Mouse (Mus musculus): ENCODE data around the gene Slc39a5. TPM values are rescaled to one million over a fixed set of nuclear protein-coding genes. Genes with fewer than 3 reads are reported as not detected.
A peak's percentile ranks its signal among the peaks of the same experiment; 100 is the strongest.

Gene Slc39a5
- polyA plus RNA-seq, 1 experiment from 2014 or later = 0.76 TPM

DNA sequence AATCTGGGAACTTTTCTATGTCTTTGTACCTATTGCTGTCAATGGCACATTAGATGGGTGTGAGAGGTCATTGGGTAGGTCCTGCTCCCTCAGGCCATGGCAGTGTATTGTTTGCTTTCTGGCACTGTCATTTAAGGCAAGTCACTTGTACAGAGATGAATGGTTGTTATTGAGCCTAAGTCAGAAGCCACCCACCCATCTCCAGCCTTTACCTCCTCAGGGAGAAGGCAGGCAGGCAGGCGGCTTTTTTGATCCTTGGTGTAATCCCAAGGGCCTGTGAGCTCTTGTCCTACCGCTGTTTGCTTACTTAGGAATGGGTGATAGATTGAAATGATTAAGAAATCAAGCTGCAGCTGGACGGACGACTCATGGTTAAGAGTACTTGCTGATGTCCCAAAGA is 28.4 kb upstream of the Slc39a5 start:
- Histone ChIP-seq H3K9me3 (ENCODE audit: control insufficient read depth, low read length) (no peaks in the 10 kb centered on the region), H3K4me1 (replicated peaks; ENCODE audit: control insufficient read depth, insufficient read depth) (no peaks in the 10 kb centered on the region), H3K9ac (ENCODE audit: low read length) (no peak overlapping the region), H3K27me3 (ENCODE audit: control insufficient read depth, insufficient read depth, low read length) (no peaks in the 10 kb centered on the region), H3K27ac (replicated peaks) (no peak overlapping the region), H3K4me2 (replicated peaks; ENCODE audit: low read depth) (no peak overlapping the region), H3K4me3 (ENCODE audit: low read depth, low read length) (no peak overlapping the region), H3K36me3 (ENCODE audit: control insufficient read depth, insufficient read depth, low read length) (0 out of 2 replicates have a peak, but pooled peaks cover 2% of the 10 kb centered on the region)
- no peak for TF ChIP-seq EP300 (optimal IDR thresholded peaks at IDR 0.05)
- no peak for TF ChIP-seq CTCF (IDR thresholded peaks at IDR 0.05; ENCODE audit: low read depth)
- no peak for DNase-seq (ENCODE audit: low spot score)
- no peak for ATAC-seq (ENCODE audit: low FRiP score, low TSS enrichment)
- WGBS = 57% methylated on average over 4 of the region's 4 CpGs

DNA sequence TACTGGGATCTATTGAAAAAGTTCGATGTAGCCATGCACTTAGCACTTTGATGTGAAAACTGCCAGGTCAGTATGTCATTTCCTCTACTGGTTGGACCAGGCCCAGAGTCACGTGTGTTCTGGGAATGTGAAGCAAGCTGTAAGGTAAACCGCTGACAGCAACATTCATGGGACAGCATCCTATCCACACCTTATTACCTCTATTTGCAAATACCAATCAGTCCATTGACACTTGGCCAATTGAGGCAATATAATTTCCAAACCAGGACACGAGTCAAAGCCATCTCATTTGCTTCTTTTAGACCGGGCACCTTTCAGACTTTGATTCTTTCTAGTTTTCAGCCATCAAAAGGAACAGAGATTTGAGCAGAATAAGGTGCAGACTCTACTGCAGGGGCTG is 28.0 kb upstream of the Slc39a5 start:
- 73% methylated on average over 5 of the region's 5 CpGs for WGBS
- H3K36me3 ChIP-seq (ENCODE audit: control insufficient read depth, insufficient read depth, low read length) = 0 out of 2 replicates have a peak, but pooled peaks cover 2% of the 10 kb centered on the region
- no peak overlapping the region for H3K27ac ChIP-seq (replicated peaks)
- no peak for TF ChIP-seq EP300 (optimal IDR thresholded peaks at IDR 0.05)
- H3K27me3 ChIP-seq (ENCODE audit: control insufficient read depth, insufficient read depth, low read length) = no peaks in the 10 kb centered on the region
- H3K9ac ChIP-seq (ENCODE audit: low read length) = no peak overlapping the region
- H3K4me1 ChIP-seq (replicated peaks; ENCODE audit: control insufficient read depth, insufficient read depth) = no peaks in the 10 kb centered on the region
- ATAC-seq (ENCODE audit: low FRiP score, low TSS enrichment) (no peak), DNase-seq (ENCODE audit: low spot score) (no peak)
- H3K4me3 ChIP-seq (ENCODE audit: low read depth, low read length) = no peak overlapping the region
- H3K9me3 ChIP-seq (ENCODE audit: control insufficient read depth, low read length) = no peaks in the 10 kb centered on the region
- no peak overlapping the region for H3K4me2 ChIP-seq (replicated peaks; ENCODE audit: low read depth)

DNA sequence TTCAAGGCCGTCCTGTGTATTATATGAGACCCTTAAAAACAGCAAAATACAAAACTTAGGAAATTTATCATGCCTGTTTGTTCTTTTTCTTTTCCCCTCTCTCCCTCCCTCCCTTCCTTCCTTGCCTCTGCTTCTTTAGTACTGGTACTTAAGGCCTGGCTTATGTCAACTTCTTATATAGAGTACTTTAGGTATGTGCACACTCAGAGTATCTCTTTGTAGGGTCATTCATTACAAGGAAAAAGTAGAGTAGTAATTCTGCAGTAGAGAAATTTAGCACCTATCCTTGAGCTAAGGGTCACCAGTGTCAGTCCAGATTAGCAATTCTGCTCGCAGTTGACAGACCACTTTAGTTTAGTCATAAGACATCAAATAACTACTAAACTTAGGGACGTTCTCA is 24.2 kb upstream of the Slc39a5 start:
- Histone ChIP-seq H3K27me3 (ENCODE audit: control insufficient read depth, insufficient read depth, low read length) (no peaks in the 10 kb centered on the region), H3K4me2 (replicated peaks; ENCODE audit: low read depth) (no peak overlapping the region), H3K9me3 (ENCODE audit: control insufficient read depth, low read length) (no peaks in the 10 kb centered on the region), H3K4me1 (replicated peaks; ENCODE audit: control insufficient read depth, insufficient read depth) (no peaks in the 10 kb centered on the region), H3K4me3 (ENCODE audit: low read depth, low read length) (no peak overlapping the region), H3K36me3 (ENCODE audit: control insufficient read depth, insufficient read depth, low read length) (peaks cover 4% of the 10 kb centered on the region; the same call in 1 of the 2 replicates), H3K27ac (replicated peaks) (no peak overlapping the region), H3K9ac (ENCODE audit: low read length) (no peak overlapping the region)
- TF ChIP-seq CTCF (IDR thresholded peaks at IDR 0.05; ENCODE audit: low read depth) (no peak), EP300 (optimal IDR thresholded peaks at IDR 0.05) (no peak)
- DNase-seq (ENCODE audit: low spot score) (no peak), ATAC-seq (ENCODE audit: low FRiP score, low TSS enrichment) (no peak)
- 78% methylated on average over 3 of the region's 3 CpGs for WGBS

DNA sequence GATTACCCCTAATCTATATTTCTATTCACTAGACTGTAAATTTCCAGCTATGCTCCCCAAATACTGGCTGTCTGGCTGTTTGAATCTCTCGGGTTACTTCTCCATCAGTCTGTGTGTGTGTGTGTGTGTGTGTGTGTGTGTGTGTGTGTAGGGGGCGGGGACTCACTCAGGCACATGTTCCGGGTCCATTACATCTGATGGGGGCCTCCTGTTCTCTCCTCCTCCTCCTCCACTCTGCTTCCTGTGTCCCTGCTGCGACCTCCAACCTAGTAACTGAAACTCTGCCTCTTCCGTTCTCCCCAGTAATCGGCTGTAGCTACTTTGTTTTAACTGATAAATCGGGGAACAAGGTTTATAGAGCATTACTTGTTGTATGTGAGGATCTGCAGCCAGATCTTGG is 23.6 kb upstream of the Slc39a5 start:
- Histone ChIP-seq H3K9ac (ENCODE audit: low read length) (no peak overlapping the region), H3K27ac (replicated peaks) (no peak overlapping the region), H3K27me3 (ENCODE audit: control insufficient read depth, insufficient read depth, low read length) (no peaks in the 10 kb centered on the region), H3K36me3 (ENCODE audit: control insufficient read depth, insufficient read depth, low read length) (peaks cover 4% of the 10 kb centered on the region; the same call in 1 of the 2 replicates), H3K4me1 (replicated peaks; ENCODE audit: control insufficient read depth, insufficient read depth) (no peaks in the 10 kb centered on the region), H3K4me3 (ENCODE audit: low read depth, low read length) (no peak overlapping the region), H3K4me2 (replicated peaks; ENCODE audit: low read depth) (no peak overlapping the region), H3K9me3 (ENCODE audit: control insufficient read depth, low read length) (no peaks in the 10 kb centered on the region)
- TF ChIP-seq CTCF (IDR thresholded peaks at IDR 0.05; ENCODE audit: low read depth) (no peak), EP300 (optimal IDR thresholded peaks at IDR 0.05) (no peak)
- DNase-seq (ENCODE audit: low spot score) (no peak), ATAC-seq (ENCODE audit: low FRiP score, low TSS enrichment) (0 out of 2 replicates have a peak, but pooled peaks have one; percentile 56)
- WGBS = 30% methylated on average over 7 of the region's 7 CpGs

DNA sequence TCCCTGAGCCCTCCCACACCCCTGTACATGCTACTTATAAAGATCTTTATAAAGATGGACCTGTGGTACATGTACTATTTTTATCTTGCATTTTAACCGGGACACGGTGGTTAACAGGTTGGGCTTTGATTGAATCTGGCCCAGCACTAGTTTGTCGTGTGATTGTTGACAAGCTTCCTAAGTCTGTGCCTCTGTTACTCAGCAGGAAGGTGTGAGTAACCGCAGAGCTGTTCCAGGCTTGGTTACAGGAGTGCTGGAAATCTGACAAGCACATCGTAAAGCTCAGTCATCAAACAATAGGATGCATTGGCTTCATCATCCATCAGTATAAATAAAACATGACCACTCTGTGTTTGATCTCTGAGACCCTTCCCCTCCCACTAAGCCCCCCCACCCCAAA is 21.4 kb upstream of the Slc39a5 start:
- no peak overlapping the region for H3K9ac ChIP-seq (ENCODE audit: low read length)
- ATAC-seq (ENCODE audit: low FRiP score, low TSS enrichment) (no peak), DNase-seq (ENCODE audit: low spot score) (no peak)
- H3K4me3 ChIP-seq (ENCODE audit: low read depth, low read length) = no peak overlapping the region
- TF ChIP-seq EP300 (optimal IDR thresholded peaks at IDR 0.05) = no peak
- TF ChIP-seq CTCF (IDR thresholded peaks at IDR 0.05; ENCODE audit: low read depth) = no peak
- no peaks in the 10 kb centered on the region for H3K9me3 ChIP-seq (ENCODE audit: control insufficient read depth, low read length)
- H3K27ac ChIP-seq (replicated peaks) = no peak overlapping the region
- H3K27me3 ChIP-seq (ENCODE audit: control insufficient read depth, insufficient read depth, low read length) = no peaks in the 10 kb centered on the region
- H3K4me2 ChIP-seq (replicated peaks; ENCODE audit: low read depth) = no peak overlapping the region
- no peaks in the 10 kb centered on the region for H3K4me1 ChIP-seq (replicated peaks; ENCODE audit: control insufficient read depth, insufficient read depth)
- peaks cover 4% of the 10 kb centered on the region; the same call in 1 of the 2 replicates for H3K36me3 ChIP-seq (ENCODE audit: control insufficient read depth, insufficient read depth, low read length)
- 74% methylated on average over 5 of the region's 5 CpGs for WGBS

DNA sequence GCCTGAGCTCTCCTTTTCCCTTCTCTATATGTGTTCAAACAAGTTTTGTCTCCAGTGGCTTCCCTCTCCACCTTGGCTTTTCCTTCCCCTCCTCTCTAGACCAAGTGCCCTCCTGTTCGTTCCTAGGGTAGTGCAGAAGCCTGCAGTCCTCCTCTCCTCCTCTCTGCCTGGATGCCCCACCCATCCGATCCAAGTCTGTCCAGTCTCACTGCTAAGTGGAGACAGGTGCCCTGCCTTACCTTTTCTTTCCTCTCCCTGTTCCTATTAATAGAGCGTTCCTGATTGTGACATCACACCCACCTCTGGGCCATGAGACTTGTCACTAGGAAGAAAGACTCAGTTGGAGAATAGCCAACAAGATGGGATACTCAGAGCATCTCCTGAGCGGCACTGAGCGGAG is 13.8 kb upstream of the Slc39a5 start:
- ATAC-seq (ENCODE audit: low FRiP score, low TSS enrichment) (no peak), DNase-seq (ENCODE audit: low spot score) (no peak)
- H3K36me3 ChIP-seq (ENCODE audit: control insufficient read depth, insufficient read depth, low read length) = peaks cover 3% of the 10 kb centered on the region; the same call in 1 of the 2 replicates
- TF ChIP-seq EP300 (optimal IDR thresholded peaks at IDR 0.05) = no peak
- TF ChIP-seq CTCF (IDR thresholded peaks at IDR 0.05; ENCODE audit: low read depth) = no peak
- no peaks in the 10 kb centered on the region for H3K9me3 ChIP-seq (ENCODE audit: control insufficient read depth, low read length)
- no peak overlapping the region for H3K27ac ChIP-seq (replicated peaks)
- H3K27me3 ChIP-seq (ENCODE audit: control insufficient read depth, insufficient read depth, low read length) = no peaks in the 10 kb centered on the region
- no peaks in the 10 kb centered on the region; the same call in 1 of the 2 replicates for H3K4me1 ChIP-seq (replicated peaks; ENCODE audit: control insufficient read depth, insufficient read depth)
- no peak overlapping the region for H3K4me3 ChIP-seq (ENCODE audit: low read depth, low read length)
- no peak overlapping the region for H3K4me2 ChIP-seq (replicated peaks; ENCODE audit: low read depth)
- no peak overlapping the region for H3K9ac ChIP-seq (ENCODE audit: low read length)
- WGBS = 69% methylated on average over 5 of the region's 5 CpGs
